Mouse (Mus musculus) spleen, adult 18-20 months (tissue): ENCODE results near the gene Gm9747.

Source experiments
- DNase-seq, 2 experiments: peaks; one replicate each; pipeline ENCODE4 v3.0.0; 2022; ENCODE audit warnings: mixed read lengths in 2 of 2

The Gm9747 gene

GRCm38 (mm10) chr1:82232812-82233211, at the start of gene Gm9747:
Gm9747 (plus strand) TSS chr1:82233112.
- no peak for DNase-seq

- no peak for DNase-seq
Observed at GRCm38 (mm10) chr1:82183913-82184442, 48.9 kb upstream of the Gm9747 start.

- no peak for DNase-seq
Observed at GRCm38 (mm10) chr1:82188549-82189231, 44.2 kb upstream of the Gm9747 start.

GRCm38 (mm10) chr1:82189516-82189915, 43.4 kb upstream of the Gm9747 start:
- DNase-seq, result no peak

GRCm38 (mm10) chr1:82191579-82191978, 41.3 kb upstream of the Gm9747 start:
- DNase-seq, result no peak

GRCm38 (mm10) chr1:82199918-82200317, 33.0 kb upstream of the Gm9747 start:
- DNase-seq, result no peak

- DNase-seq, result no peak
Observed at GRCm38 (mm10) chr1:82200636-82201035, 32.3 kb upstream of the Gm9747 start.

GRCm38 (mm10) chr1:82207511-82207910, 25.4 kb upstream of the Gm9747 start:
- DNase-seq, result no peak

GRCm38 (mm10) chr1:82220673-82221396, 12.1 kb upstream of the Gm9747 start:
- no peak for DNase-seq

- DNase-seq, result no peak
Observed at GRCm38 (mm10) chr1:82221462-82221861, 11.4 kb upstream of the Gm9747 start.

GRCm38 (mm10) chr1:82223042-82223795, 9.7 kb upstream of the Gm9747 start:
- no peak for DNase-seq

- no peak for DNase-seq
Observed at GRCm38 (mm10) chr1:82228841-82229240, 4.1 kb upstream of the Gm9747 start.

- no peak for DNase-seq
Observed at GRCm38 (mm10) chr1:82234616-82235015, 1.7 kb downstream of the Gm9747 start.

GRCm38 (mm10) chr1:82235455-82236104, 2.7 kb downstream of the Gm9747 start:
- DNase-seq, result no peak

- DNase-seq, result no peak
Observed at GRCm38 (mm10) chr1:82238245-82238644, 5.3 kb downstream of the Gm9747 start.

- DNase-seq, result no peak
Observed at GRCm38 (mm10) chr1:82239409-82240201, 6.7 kb downstream of the Gm9747 start.

GRCm38 (mm10) chr1:82243260-82243825, 10.4 kb downstream of the Gm9747 start:
- no peak for DNase-seq

GRCm38 (mm10) chr1:82245002-82245401, 12.1 kb downstream of the Gm9747 start:
- no peak for DNase-seq

GRCm38 (mm10) chr1:82247221-82247951, 14.5 kb downstream of the Gm9747 start:
- no peak for DNase-seq

- no peak for DNase-seq
Observed at GRCm38 (mm10) chr1:82253789-82254445, 21.0 kb downstream of the Gm9747 start.
